Mouse (Mus musculus) hindbrain, embryonic 13.5 days (tissue): Measurements from ENCODE around the gene Ccdc70. TPM values are rescaled to one million over a fixed set of nuclear protein-coding genes. Genes with fewer than 3 reads are reported as not detected.
"Not testable (repeated sequence)": the region's sequence is repeated elsewhere in the genome, so short reads cannot be mapped to it uniquely, and the experiment has no call there.

Experiments used
- ATAC-seq: fragments of 200-750 bp; cut with Nextera tagmentation; 2 replicates; pipeline ENCODE4 v1.8.0; 2017; ENCODE audit warnings: moderate TSS enrichment; ENCODE audit not compliant: low FRiP score
- H3K27ac ChIP-seq: fragments of 300-500 bp; sonication (generic); 2 replicates; pipeline ENCODE4 v1.5.1; 2015; ENCODE audit warnings: inconsistent platforms, mild to moderate bottlenecking, moderate library complexity
- H3K27me3 ChIP-seq: fragments of 300-500 bp; sonication (generic); 2 replicates; pipeline ENCODE4 v1.6.1; 2015; ENCODE audit warnings: mild to moderate bottlenecking, inconsistent platforms
- H3K36me3 ChIP-seq: fragments of 300-500 bp; sonication (generic); 2 replicates; pipeline ENCODE4 v1.6.1; 2015; ENCODE audit warnings: mild to moderate bottlenecking, inconsistent platforms
- H3K4me1 ChIP-seq: fragments of 300-500 bp; sonication (generic); replicated peaks from 2 replicates; pipeline ENCODE4 v1.6.1; 2015; ENCODE audit warnings: inconsistent platforms
- H3K4me2 ChIP-seq: fragments of 300-500 bp; sonication (generic); 2 replicates; pipeline ENCODE4 v1.6.1; 2015; ENCODE audit warnings: inconsistent platforms, mild to moderate bottlenecking, moderate library complexity
- H3K4me3 ChIP-seq: fragments of 300-500 bp; sonication (generic); 2 replicates; pipeline ENCODE4 v1.5.1; 2015; ENCODE audit warnings: mild to moderate bottlenecking, inconsistent platforms
- H3K9ac ChIP-seq: fragments of 300-500 bp; sonication (generic); 2 replicates; pipeline ENCODE4 v1.6.1; 2015; ENCODE audit warnings: mild to moderate bottlenecking, inconsistent platforms
- H3K9me3 ChIP-seq: fragments of 300-500 bp; sonication (generic); 2 replicates; pipeline ENCODE4 v1.6.1; 2016; ENCODE audit warnings: inconsistent platforms
- WGBS: fragments of 180-500 bp; shearing (Covaris S2); methylation state at CpG from one replicate; pipeline ENCODE4 v1.1.7; 2015; 5-methylcytosine and 5-hydroxymethylcytosine counted together
- polyA plus RNA-seq: library from polyadenylated mRNA; unstranded; fragments of >200 nt; fragmentation: Nextera tagmentation; extraction: Ambion mirVana; gene quantifications from 2 replicates; pipeline ENCODE4 v1.2.1, GENCODE M21; 2015

Gene Ccdc70
- not detected in 2 replicates for polyA plus RNA-seq

GRCm38 (mm10) chr8:21969475-21969874 lies at the start of gene Ccdc70:
Gene Ccdc70, plus strand, starts transcription at chr8:21969775.
- Histone ChIP-seq H3K36me3 (no peaks in the 10 kb centered on the region), H3K27ac (no peak within 1 kb of the TSS), H3K4me1 (no peaks in the 10 kb centered on the region), H3K4me3 (no peak within 1 kb of the TSS), H3K27me3 (no peaks in the 10 kb centered on the region), H3K9ac (no peak within 1 kb of the TSS), H3K9me3 (no peaks in the 10 kb centered on the region), H3K4me2 (no peak within 1 kb of the TSS)
- ATAC-seq = no peak
- 91% methylated on average over 3 of the region's 3 CpGs for WGBS

- not testable (repeated sequence) for H3K36me3 ChIP-seq, H3K27ac ChIP-seq, H3K9me3 ChIP-seq, H3K4me2 ChIP-seq, ATAC-seq, H3K4me3 ChIP-seq, H3K4me1 ChIP-seq, H3K27me3 ChIP-seq, H3K9ac ChIP-seq
- WGBS = 85% methylated on average over 3 of the region's 3 CpGs
Measured at GRCm38 (mm10) chr8:21930754-21931153, 38.8 kb upstream of the Ccdc70 start.

GRCm38 (mm10) chr8:21932610-21933009 lies 37.0 kb upstream of the Ccdc70 start, which contains the start of gene Defb15:
Gene Defb15, minus strand, starts transcription at chr8:21932710.
- no peaks in the 10 kb centered on the region for H3K9me3 ChIP-seq
- H3K4me2 ChIP-seq = no peak within 1 kb of the TSS
- no peaks in the 10 kb centered on the region for H3K27me3 ChIP-seq
- no peak within 1 kb of the TSS for H3K27ac ChIP-seq
- H3K4me3 ChIP-seq = no peak within 1 kb of the TSS
- H3K36me3 ChIP-seq = no peaks in the 10 kb centered on the region
- 93% methylated on average over 6 of the region's 6 CpGs for WGBS
- no peaks in the 10 kb centered on the region for H3K4me1 ChIP-seq
- no peak for ATAC-seq
- no peak within 1 kb of the TSS for H3K9ac ChIP-seq

- not testable (repeated sequence) for H3K4me3 ChIP-seq, H3K27ac ChIP-seq
- WGBS = 87% methylated on average over 4 of the region's 4 CpGs
Measured at GRCm38 (mm10) chr8:21938052-21938451, 31.5 kb upstream of the Ccdc70 start, which contains the start of gene Defb35. Gene Defb35, plus strand, starts transcription at chr8:21938352.

GRCm38 (mm10) chr8:21946462-21946861 lies 23.1 kb upstream of the Ccdc70 start, which contains the start of gene Defb13:
Gene Defb13, plus strand, starts transcription at chr8:21946762.
- Histone ChIP-seq H3K9ac (no peak within 1 kb of the TSS), H3K36me3 (no peaks in the 10 kb centered on the region), H3K4me1 (0 out of 2 replicates have a peak, but pooled peaks cover 3% of the 10 kb centered on the region), H3K27ac (no peak within 1 kb of the TSS), H3K4me2 (no peak within 1 kb of the TSS), H3K4me3 (no peak within 1 kb of the TSS), H3K9me3 (no peaks in the 10 kb centered on the region), H3K27me3 (no peaks in the 10 kb centered on the region)
- 78% methylated on average over 6 of the region's 6 CpGs for WGBS
- ATAC-seq = no peak

More at GRCm38 (mm10) chr8:21938052-21938451, 31.5 kb upstream of the Ccdc70 start, which contains the start of gene Defb35:
- not testable (repeated sequence) for H3K9me3 ChIP-seq, H3K27me3 ChIP-seq, H3K36me3 ChIP-seq, H3K4me1 ChIP-seq, H3K9ac ChIP-seq, ATAC-seq, H3K4me2 ChIP-seq

- Histone ChIP-seq H3K4me3 (no peak overlapping the region), H3K36me3 (no peaks in the 10 kb centered on the region), H3K27me3 (no peaks in the 10 kb centered on the region), H3K9me3 (no peaks in the 10 kb centered on the region), H3K9ac (no peak overlapping the region), H3K4me1 (0 out of 2 replicates have a peak, but pooled peaks cover 3% of the 10 kb centered on the region), H3K4me2 (no peak overlapping the region), H3K27ac (no peak overlapping the region)
- no peak for ATAC-seq
- WGBS = 51% methylated on average over 9 of the region's 9 CpGs
Measured at GRCm38 (mm10) chr8:21947311-21948017, 22.1 kb upstream of the Ccdc70 start.

GRCm38 (mm10) chr8:21955321-21955720 lies 14.3 kb upstream of the Ccdc70 start:
- no peak overlapping the region for H3K4me3 ChIP-seq
- no peak overlapping the region for H3K27ac ChIP-seq
- 6% methylated on average over 9 of the region's 9 CpGs for WGBS
- no peak overlapping the region for H3K9ac ChIP-seq
- no peak overlapping the region for H3K4me2 ChIP-seq
- H3K27me3 ChIP-seq = no peaks in the 10 kb centered on the region
- H3K36me3 ChIP-seq = no peaks in the 10 kb centered on the region
- H3K4me1 ChIP-seq = no peaks in the 10 kb centered on the region
- no peaks in the 10 kb centered on the region for H3K9me3 ChIP-seq
- ATAC-seq = no peak

- Histone ChIP-seq H3K9ac (no peak overlapping the region), H3K27me3 (no peaks in the 10 kb centered on the region), H3K9me3 (no peaks in the 10 kb centered on the region), H3K4me2 (no peak overlapping the region), H3K4me3 (no peak overlapping the region), H3K4me1 (no peaks in the 10 kb centered on the region), H3K27ac (no peak overlapping the region), H3K36me3 (no peaks in the 10 kb centered on the region)
- no peak for ATAC-seq
- WGBS = 90% methylated on average over 3 of the region's 3 CpGs
Measured at GRCm38 (mm10) chr8:21956336-21956735, 13.2 kb upstream of the Ccdc70 start.

- no peak within 1 kb of the TSS for H3K4me2 ChIP-seq
- no peak within 1 kb of the TSS for H3K27ac ChIP-seq
- H3K4me3 ChIP-seq = no peak within 1 kb of the TSS
- H3K36me3 ChIP-seq = no peaks in the 10 kb centered on the region
- 94% methylated on average over 2 of the region's 2 CpGs for WGBS
- H3K9me3 ChIP-seq = no peaks in the 10 kb centered on the region
- H3K4me1 ChIP-seq = no peaks in the 10 kb centered on the region
- no peak for ATAC-seq
- H3K27me3 ChIP-seq = no peaks in the 10 kb centered on the region
- H3K9ac ChIP-seq = no peak within 1 kb of the TSS
Measured at GRCm38 (mm10) chr8:21958414-21958813, 11.2 kb upstream of the Ccdc70 start, which contains the start of gene Fam90a1a. Gene Fam90a1a, plus strand, starts transcription at chr8:21958714.

GRCm38 (mm10) chr8:21966646-21967045 lies 2.9 kb upstream of the Ccdc70 start:
- Histone ChIP-seq H3K27me3 (no peaks in the 10 kb centered on the region), H3K4me3 (no peak overlapping the region), H3K27ac (no peak overlapping the region), H3K4me2 (no peak overlapping the region), H3K4me1 (no peaks in the 10 kb centered on the region), H3K9ac (no peak overlapping the region), H3K9me3 (no peaks in the 10 kb centered on the region), H3K36me3 (no peaks in the 10 kb centered on the region)
- no peak for ATAC-seq
- WGBS = 92% methylated on average over 1 of the region's 1 CpGs

- Histone ChIP-seq H3K9ac (no peak overlapping the region), H3K27me3 (no peaks in the 10 kb centered on the region), H3K4me1 (no peaks in the 10 kb centered on the region), H3K9me3 (no peaks in the 10 kb centered on the region), H3K27ac (no peak overlapping the region), H3K4me2 (no peak overlapping the region), H3K36me3 (no peaks in the 10 kb centered on the region), H3K4me3 (no peak overlapping the region)
- ATAC-seq = no peak
- WGBS = 67% methylated on average over 4 of the region's 4 CpGs
Measured at GRCm38 (mm10) chr8:21978193-21978592, 8.6 kb downstream of the Ccdc70 start.

GRCm38 (mm10) chr8:21981664-21982337 lies 12.2 kb downstream of the Ccdc70 start:
- Histone ChIP-seq H3K9ac (no peak overlapping the region), H3K36me3 (no peaks in the 10 kb centered on the region), H3K4me2 (no peak overlapping the region), H3K4me1 (no peaks in the 10 kb centered on the region), H3K9me3 (no peaks in the 10 kb centered on the region), H3K27me3 (no peaks in the 10 kb centered on the region), H3K4me3 (no peak overlapping the region), H3K27ac (no peak overlapping the region)
- peak; percentile 81 for ATAC-seq
- 49% methylated on average over 8 of the region's 8 CpGs for WGBS
